Mouse (Mus musculus): ENCODE measurements at regions not wholly inside any gene's neighbourhood (a gene's known extent, or its start where the extent isn't known, plus 50 kb on each side); places are given as distances from the start of the nearest gene placed in this dataset.

DNA sequence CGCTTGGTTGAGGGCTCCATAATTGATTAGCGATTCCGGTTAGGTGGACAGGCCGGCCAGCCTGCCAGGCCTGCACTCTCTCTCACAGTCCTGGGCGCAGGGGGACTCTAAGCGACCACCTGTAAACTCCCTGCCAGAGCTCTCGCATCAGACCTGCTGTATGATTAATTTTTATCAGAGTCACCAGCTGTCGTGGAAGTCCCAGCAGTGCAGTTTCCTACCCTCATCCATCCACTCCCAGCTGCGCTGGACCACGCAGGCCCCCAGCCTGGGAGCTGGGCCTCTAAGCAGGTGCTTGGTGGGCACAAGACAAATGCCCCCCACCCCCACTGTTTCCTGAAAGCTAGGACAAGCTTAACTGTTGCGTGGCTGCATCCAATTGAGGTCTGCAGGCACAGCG is 211.1 kb downstream of the Tex29 start:
- TF ChIP-seq CTCF (conservative IDR thresholded peaks at IDR 0.05 in 1 of 2, IDR thresholded peaks at IDR 0.05 in 1 of 2; ENCODE audit: low read depth in 2 of 2, low read length in 2 of 2): no peak
- no peak for TF ChIP-seq JUN (IDR thresholded peaks at IDR 0.05; ENCODE audit: insufficient read depth, low read depth, low read length)
